Mouse (Mus musculus) kidney, adult 2 months (tissue): Measurements from ENCODE around the gene Mapk12.

ENCODE experiments used
- CTCF ChIP-seq: fragments of 200-500 bp; conservative IDR thresholded peaks from 2 replicates; pipeline ENCODE4 v1.5.1; 2011; ENCODE audit warnings: low read depth, mild to moderate bottlenecking, control low read depth, low read length, moderate library complexity, mixed read lengths; ENCODE audit not compliant: insufficient read depth, insufficient read length
- POLR2A ChIP-seq: fragments of 200-500 bp; IDR thresholded peaks from one replicate; pipeline ENCODE4 v1.6.1; 2011; ENCODE audit warnings: low read depth, low read length, control low read depth

DNA sequence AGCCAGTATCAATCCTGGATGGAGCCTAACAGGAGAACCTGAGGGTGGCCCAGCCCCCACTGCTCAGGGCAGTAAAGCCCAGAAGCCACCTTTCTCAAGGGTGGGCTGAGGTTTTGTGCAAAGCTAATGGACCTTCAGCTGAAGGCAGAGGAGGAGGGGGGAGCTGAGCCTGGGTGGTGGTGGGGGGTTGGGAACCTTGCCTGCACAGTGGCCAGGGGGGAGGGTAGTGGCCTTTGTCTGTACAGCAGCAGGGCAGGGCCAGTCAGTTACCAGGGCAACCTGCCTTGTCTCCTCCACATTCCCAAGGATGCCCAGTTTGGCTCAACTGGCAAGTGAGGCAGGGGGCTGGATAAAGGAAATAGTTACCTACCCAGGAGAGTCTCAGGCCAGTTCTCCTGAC, 11.8 kb upstream of the Mapk12 start:
- TF ChIP-seq CTCF (no peak), POLR2A (no peak)
